Mouse (Mus musculus) liver, embryonic 14.5 days (tissue): ENCODE measurements at regions not wholly inside any gene's neighbourhood (a gene's known extent, or its start where the extent isn't known, plus 50 kb on each side); places are given as distances from the start of the nearest gene placed in this dataset.

ENCODE experiments used
- CTCF ChIP-seq: IDR thresholded peaks from 2 replicates; pipeline ENCODE4 v1.5.1; 2016; ENCODE audit warnings: antibody characterized with exemption, low read depth, control low read depth
- EP300 ChIP-seq: IDR thresholded peaks from 2 replicates; pipeline ENCODE4 v1.6.1; 2016; ENCODE audit warnings: antibody characterized with exemption, low read depth

- no peak for TF ChIP-seq CTCF
- no peak for TF ChIP-seq EP300
These were observed 167.3 kb upstream of the Bcor start for GRCm38 (mm10) chrX:12327464-12327863.
